In genomic region chr13:25083144-25083572, GRCm38 (mm10) we compare ENCODE assay signal across 9 mouse cellular contexts. TPM values are rescaled to one million over a fixed set of nuclear protein-coding genes. Genes with fewer than 3 reads are reported as not detected.
DNase-seq lines count a peak whose midpoint lies in the region; ATAC-seq and TF ChIP-seq lines count a peak whose summit lies in the region.
"Had no signal": no experiment of that assay in that cellular context is flagged by ENCODE, and none has a peak within 500 bp of the region (broad histone marks: within the 10 kb centered on the region; RNA-seq: fewer than 3 reads in every experiment).

No protein-coding gene starts in this region.

- H3K4me3 ChIP-seq in embryonic facial prominence, embryonic 13.5 days = no peak overlapping the region
- H3K4me3 ChIP-seq in kidney, embryonic 16.5 days (ENCODE audit: low read length) = 0 out of 2 replicates have a peak overlapping the region, but pooled peaks have one; percentile 19
- no peak overlapping the region for H3K4me3 ChIP-seq in cerebellum, adult 2 months (replicated peaks; ENCODE audit: insufficient read depth, low read depth, low read length)
- H3K4me3 ChIP-seq: megakaryocyte, embryonic 14.5 days had no signal

- TF ChIP-seq POLR2A in cerebellum, adult 2 months (IDR thresholded peaks at IDR 0.05; ENCODE audit: borderline replicate concordance, insufficient read depth, low read length) = no peak

- intact Hi-C loops in left cerebral cortex, postnatal 4 days (cut with DNase I) = no loop called here

- H3K27me3 ChIP-seq in embryonic facial prominence, embryonic 13.5 days = peaks cover 11% of the 10 kb centered on the region
- no peaks in the 10 kb centered on the region for H3K27me3 ChIP-seq in kidney, embryonic 16.5 days (ENCODE audit: insufficient read depth, low read length)
- no peaks in the 10 kb centered on the region for H3K27me3 ChIP-seq in cerebellum, adult 2 months (ENCODE audit: control insufficient read depth, insufficient read depth, low read length)

- 6% methylated on average over 15 of the region's 15 CpGs for WGBS in embryonic facial prominence, embryonic 13.5 days
- under 1% methylated on average over 15 of the region's 15 CpGs for WGBS in kidney, embryonic 16.5 days
- 25% methylated on average over 15 of the region's 15 CpGs for whole genome bisulfite sequencing in cerebellum, adult 2 months

- H3K27ac ChIP-seq in embryonic facial prominence, embryonic 13.5 days = no peak overlapping the region
- H3K27ac ChIP-seq in kidney, embryonic 16.5 days (ENCODE audit: low read length) = peak overlapping the region; percentile 70
- H3K27ac ChIP-seq in cerebellum, adult 2 months (ENCODE audit: insufficient read depth, low read length) = no peak overlapping the region

- H3K36me3 ChIP-seq in embryonic facial prominence, embryonic 13.5 days = no peaks in the 10 kb centered on the region
- no peaks in the 10 kb centered on the region for H3K36me3 ChIP-seq in kidney, embryonic 16.5 days (ENCODE audit: insufficient read depth, low read length)

- no peak for TF ChIP-seq CTCF in cerebellum, adult 2 months (IDR thresholded peaks at IDR 0.05; ENCODE audit: borderline replicate concordance, insufficient read depth, low read depth, low read length)

- peak overlapping the region; percentile 35 for H3K4me2 ChIP-seq in embryonic facial prominence, embryonic 13.5 days
- peak overlapping the region; percentile 43 for H3K4me2 ChIP-seq in kidney, embryonic 16.5 days (replicated peaks; ENCODE audit: low read depth, low read length)

- no peak for ATAC-seq in embryonic facial prominence, embryonic 13.5 days (ENCODE audit: insufficient number of reproducible peaks, insufficient read depth, low FRiP score, low TSS enrichment, low read depth)
- peak; percentile 79 for ATAC-seq in kidney, embryonic 16.5 days (ENCODE audit: low FRiP score, low TSS enrichment)

- DNase-seq in left cerebral cortex, postnatal 4 days = peak; percentile 1
- DNase-seq in left cerebral cortex, adult 8-10 months (ENCODE audit: low spot score in 2 of 2) = no peak
- DNase-seq in lung, postnatal 36 days = peak; percentile 10
- DNase-seq in thymus, postnatal 14 days = no peak
- no peak for DNase-seq in cerebellum, postnatal 25 days
- no peak for DNase-seq in cerebellum, adult 2 months

- H3K9ac ChIP-seq in embryonic facial prominence, embryonic 13.5 days = no peak overlapping the region
- no peak overlapping the region for H3K9ac ChIP-seq in kidney, embryonic 16.5 days (replicated peaks; ENCODE audit: low read length)

- no peaks in the 10 kb centered on the region for H3K9me3 ChIP-seq in embryonic facial prominence, embryonic 13.5 days
- no peaks in the 10 kb centered on the region for H3K9me3 ChIP-seq in kidney, embryonic 16.5 days (ENCODE audit: low read length)
- H3K9me3 ChIP-seq: megakaryocyte, embryonic 14.5 days had no signal

- H3K4me1 ChIP-seq in embryonic facial prominence, embryonic 13.5 days = no peaks in the 10 kb centered on the region
- peaks cover 42% of the 10 kb centered on the region for H3K4me1 ChIP-seq in kidney, embryonic 16.5 days (ENCODE audit: insufficient read depth, low read length)
- H3K4me1 ChIP-seq in cerebellum, adult 2 months (ENCODE audit: control insufficient read depth, insufficient read depth, low read length) = no peaks in the 10 kb centered on the region

RNA-seq across cellular contexts. Expression of gene Dcdc2a, which starts 27.4 kb away (rescaled TPM):
- 1 to 10 TPM; 3.8 TPM for total RNA-seq in left cerebral cortex, postnatal 4 days (2021)
- 1 to 10 TPM; 5.6 to 9.1 (median 7.4) TPM for total RNA-seq in left cerebral cortex, adult 8-10 months (2022)
- polyA plus RNA-seq in embryonic facial prominence, embryonic 13.5 days (2015; fragmentation: Nextera tagmentation; extraction: Ambion mirVana) = 0.73 and 1.3 TPM in 2 replicates
- polyA plus RNA-seq in kidney, embryonic 16.5 days (2015; fragmentation: Nextera tagmentation; extraction: Ambion mirVana) = 57.6 and 64.0 TPM in 2 replicates
- 4.1 and 4.9 TPM in 2 replicates for polyA plus RNA-seq in cerebellum, adult 2 months (2012; rRNA removed)

Comparison
In these comparisons a context has a peak if more than half of its experiments do, and no peak if none do; other contexts are left out.
1. DNase-seq: peak in left cerebral cortex, postnatal 4 days (single experiment) and lung, postnatal 36 days (single experiment); none in left cerebral cortex, adult 8-10 months (0 of 2), thymus, postnatal 14 days (single experiment), cerebellum, postnatal 25 days (0 of 2) and cerebellum, adult 2 months (0 of 2).